Mouse (Mus musculus) intestine, postnatal 0 days (tissue): ENCODE data around the gene Plekhm3. TPM values are rescaled to one million over a fixed set of nuclear protein-coding genes. Genes with fewer than 3 reads are reported as not detected.

Source experiments
- ATAC-seq: fragments of 200-750 bp; cut with Nextera tagmentation; 2 replicates; pipeline ENCODE4 v1.8.0; 2017; ENCODE audit warnings: mild to moderate bottlenecking, moderate TSS enrichment, moderate library complexity
- H3K27ac ChIP-seq: fragments of 300-500 bp; sonication (generic); 2 replicates; pipeline ENCODE4 v1.5.1; 2014; ENCODE audit warnings: mild to moderate bottlenecking, low read depth, low read length, moderate library complexity
- H3K27me3 ChIP-seq: fragments of 300-500 bp; sonication (generic); replicated peaks from 2 replicates; pipeline ENCODE4 v1.6.1; 2014; ENCODE audit warnings: low read length, mixed read lengths; ENCODE audit not compliant: control insufficient read depth, insufficient read depth
- H3K36me3 ChIP-seq: fragments of 300-500 bp; sonication (generic); 2 replicates; pipeline ENCODE4 v1.6.1; 2014; ENCODE audit warnings: mild to moderate bottlenecking, moderate library complexity; ENCODE audit not compliant: control insufficient read depth, insufficient read depth
- H3K4me1 ChIP-seq: fragments of 300-500 bp; sonication (generic); replicated peaks from 2 replicates; pipeline ENCODE4 v1.6.1; 2014; ENCODE audit warnings: antibody characterized with exemption, low read length, mixed read lengths; ENCODE audit not compliant: control insufficient read depth, insufficient read depth
- H3K4me2 ChIP-seq: fragments of 300-500 bp; sonication (generic); replicated peaks from 2 replicates; pipeline ENCODE4 v1.6.1; 2014; ENCODE audit warnings: low read depth, mild to moderate bottlenecking, moderate library complexity
- H3K4me3 ChIP-seq: fragments of 300-500 bp; sonication (generic); 2 replicates; pipeline ENCODE4 v1.5.1; 2014; ENCODE audit warnings: low read depth, low read length
- H3K9ac ChIP-seq: fragments of 300-500 bp; sonication (generic); 2 replicates; pipeline ENCODE4 v1.6.1; 2014; ENCODE audit warnings: mild to moderate bottlenecking, low read depth, low read length
- H3K9me3 ChIP-seq: fragments of 300-500 bp; sonication (generic); 2 replicates; pipeline ENCODE4 v1.6.1; 2016; ENCODE audit warnings: mixed run types; ENCODE audit not compliant: control insufficient read depth
- CTCF ChIP-seq: sonication (generic); IDR thresholded peaks from 2 replicates; pipeline ENCODE4 v1.5.1; 2016; ENCODE audit warnings: low read depth, mild to moderate bottlenecking, control low read depth, antibody characterized with exemption, moderate library complexity
- WGBS: fragments of 180-500 bp; shearing (Covaris S2); extraction: QIAGEN DNeasy Blood & Tissue Kit; methylation state at CpG from one replicate; pipeline ENCODE4 v1.1.7; 2014; 5-methylcytosine and 5-hydroxymethylcytosine counted together
- polyA plus RNA-seq: library from polyadenylated mRNA; unstranded; fragments of >200 nt; fragmentation: Nextera tagmentation; extraction: Ambion mirVana; gene quantifications from 2 replicates; pipeline ENCODE4 v1.2.1, GENCODE M21; 2015

Gene Plekhm3
- polyA plus RNA-seq, 1 experiment from 2014 or later, result 1.5 TPM

DNA sequence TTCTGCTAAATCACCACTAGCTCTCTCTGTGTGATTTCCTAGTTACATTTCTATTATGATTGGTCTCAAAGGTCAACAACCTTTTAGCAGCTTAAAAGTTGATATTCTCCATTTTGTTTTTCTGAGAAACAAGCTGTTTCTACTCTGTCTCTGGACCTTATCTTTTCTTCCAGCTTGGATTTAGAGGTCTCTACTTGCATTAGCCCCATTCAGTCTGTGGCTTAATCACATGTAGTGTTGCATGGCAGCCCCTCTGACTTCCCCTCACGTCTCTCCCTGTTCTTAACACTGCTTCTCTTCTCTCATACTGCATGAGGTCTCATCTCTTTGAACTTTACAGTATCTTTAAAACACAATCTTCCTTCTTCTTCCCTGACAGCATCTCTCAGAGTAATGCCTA lies 50.4 kb downstream of the Plekhm3 start:
- Histone ChIP-seq H3K4me2 (no peak overlapping the region), H3K9ac (no peak overlapping the region), H3K27ac (no peak overlapping the region), H3K4me1 (no peaks in the 10 kb centered on the region), H3K4me3 (no peak overlapping the region), H3K36me3 (no peaks in the 10 kb centered on the region), H3K27me3 (no peaks in the 10 kb centered on the region), H3K9me3 (no peaks in the 10 kb centered on the region)
- no peak for ATAC-seq
- 68% methylated on average over 1 of the region's 1 CpGs for WGBS
- TF ChIP-seq CTCF, result no peak

DNA sequence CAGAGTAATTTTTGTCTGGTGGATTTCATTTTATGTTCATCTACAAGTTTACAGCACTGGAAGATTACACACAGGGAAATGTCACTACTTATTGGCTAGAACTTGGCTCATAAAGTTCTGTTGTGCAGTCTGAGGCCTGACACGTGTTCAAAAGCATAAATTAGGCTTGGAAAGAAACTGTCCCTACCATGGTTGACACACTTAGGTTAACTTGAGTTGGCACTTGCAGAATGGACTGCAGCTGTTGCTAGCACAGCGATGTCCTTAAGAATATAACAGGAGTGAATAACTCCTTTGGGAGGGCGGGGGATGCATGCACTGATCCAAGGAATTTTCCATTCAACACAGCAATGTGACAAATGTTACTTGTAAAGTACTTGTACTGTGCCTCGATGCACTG lies 53.2 kb downstream of the Plekhm3 start:
- H3K4me1 ChIP-seq, result no peaks in the 10 kb centered on the region
- no peak for ATAC-seq

DNA sequence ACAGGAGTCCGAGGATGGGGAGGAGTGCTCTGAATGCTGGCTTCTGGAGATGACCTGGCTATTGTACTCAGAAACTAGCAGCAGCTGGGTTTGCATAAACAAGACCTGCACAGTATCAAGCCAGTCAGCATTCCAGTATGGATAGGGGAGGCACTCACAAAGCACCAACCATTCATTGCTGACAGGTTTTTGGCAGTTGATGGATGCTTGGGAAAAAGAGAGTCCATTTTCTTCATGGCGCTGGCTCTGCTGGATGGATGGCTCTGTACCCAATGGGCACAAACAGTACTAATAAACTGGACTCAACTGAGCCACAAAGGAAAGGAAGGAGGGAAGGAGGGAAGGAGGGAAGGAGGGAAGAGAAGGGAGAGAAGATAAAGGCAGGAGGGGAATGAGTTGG lies 53.8 kb downstream of the Plekhm3 start:
- Histone ChIP-seq H3K4me2 (no peak overlapping the region), H3K27ac (no peak overlapping the region), H3K27me3 (no peaks in the 10 kb centered on the region), H3K4me3 (no peak overlapping the region), H3K36me3 (no peaks in the 10 kb centered on the region), H3K9ac (no peak overlapping the region), H3K9me3 (no peaks in the 10 kb centered on the region), H3K4me1 (no peaks in the 10 kb centered on the region)
- no peak for ATAC-seq
- no peak for TF ChIP-seq CTCF
- WGBS, result 63% methylated on average over 2 of the region's 2 CpGs

More for the DNA sequence above, 53.2 kb downstream of the Plekhm3 start:
- no peak overlapping the region for H3K4me3 ChIP-seq
- H3K9ac ChIP-seq, result no peak overlapping the region
- no peak overlapping the region for H3K27ac ChIP-seq
- H3K36me3 ChIP-seq, result no peaks in the 10 kb centered on the region
- H3K9me3 ChIP-seq, result no peaks in the 10 kb centered on the region
- 72% methylated on average over 4 of the region's 4 CpGs for WGBS
- TF ChIP-seq CTCF, result no peak
- no peaks in the 10 kb centered on the region for H3K27me3 ChIP-seq
- H3K4me2 ChIP-seq, result no peak overlapping the region

DNA sequence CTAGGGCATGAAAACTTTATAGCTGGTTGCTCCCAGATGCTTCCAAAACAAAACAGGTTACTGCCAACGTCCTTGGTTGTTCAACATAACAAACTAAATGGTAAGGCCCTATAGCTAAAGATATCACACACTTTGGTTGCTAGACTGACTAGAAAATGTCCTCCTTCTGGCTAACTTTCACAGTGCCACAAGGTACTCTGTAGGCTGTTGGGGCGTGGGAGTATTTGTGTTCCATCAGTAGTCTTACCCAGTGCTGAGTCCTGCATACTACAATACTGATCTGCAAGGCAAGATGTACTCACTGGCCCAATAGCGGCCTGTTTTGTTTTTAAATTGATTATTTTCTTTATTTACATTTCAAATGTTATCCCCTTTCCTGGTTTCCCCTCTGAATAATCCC lies 56.9 kb downstream of the Plekhm3 start:
- no peaks in the 10 kb centered on the region for H3K9me3 ChIP-seq
- ATAC-seq, result no peak
- no peaks in the 10 kb centered on the region for H3K27me3 ChIP-seq
- H3K9ac ChIP-seq, result no peak overlapping the region
- H3K4me2 ChIP-seq, result no peak overlapping the region
- no peak overlapping the region for H3K4me3 ChIP-seq
- 90% methylated on average over 3 of the region's 3 CpGs for WGBS
- no peak for TF ChIP-seq CTCF
- H3K4me1 ChIP-seq, result no peaks in the 10 kb centered on the region
- no peak overlapping the region for H3K27ac ChIP-seq
- no peaks in the 10 kb centered on the region for H3K36me3 ChIP-seq

DNA sequence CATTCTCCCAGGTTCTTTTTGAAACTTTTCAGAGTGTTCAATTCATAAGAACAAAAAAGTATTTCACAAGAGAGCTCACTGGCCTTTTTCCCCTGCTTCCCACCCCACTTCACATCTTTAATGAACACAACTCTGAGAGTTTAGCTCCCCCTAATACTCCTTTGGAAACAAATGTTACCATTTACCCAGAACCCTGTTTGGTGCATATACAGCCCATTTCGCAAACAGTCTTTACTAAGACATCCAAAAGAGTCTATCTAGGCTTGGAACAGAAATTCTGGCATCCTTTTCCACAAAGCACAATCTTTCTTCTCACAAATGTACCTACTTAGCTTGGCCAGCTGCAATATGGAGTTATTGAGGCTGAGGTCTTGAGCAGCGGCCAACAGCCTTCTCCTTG lies 59.1 kb downstream of the Plekhm3 start:
- H3K4me2 ChIP-seq, result no peak overlapping the region
- H3K27ac ChIP-seq, result no peak overlapping the region
- H3K4me3 ChIP-seq, result no peak overlapping the region
- no peaks in the 10 kb centered on the region for H3K9me3 ChIP-seq
- H3K27me3 ChIP-seq, result no peaks in the 10 kb centered on the region
- ATAC-seq, result no peak
- H3K36me3 ChIP-seq, result no peaks in the 10 kb centered on the region
- H3K9ac ChIP-seq, result no peak overlapping the region
- no peak for TF ChIP-seq CTCF
- H3K4me1 ChIP-seq, result no peaks in the 10 kb centered on the region
- WGBS, result 97% methylated on average over 2 of the region's 2 CpGs

DNA sequence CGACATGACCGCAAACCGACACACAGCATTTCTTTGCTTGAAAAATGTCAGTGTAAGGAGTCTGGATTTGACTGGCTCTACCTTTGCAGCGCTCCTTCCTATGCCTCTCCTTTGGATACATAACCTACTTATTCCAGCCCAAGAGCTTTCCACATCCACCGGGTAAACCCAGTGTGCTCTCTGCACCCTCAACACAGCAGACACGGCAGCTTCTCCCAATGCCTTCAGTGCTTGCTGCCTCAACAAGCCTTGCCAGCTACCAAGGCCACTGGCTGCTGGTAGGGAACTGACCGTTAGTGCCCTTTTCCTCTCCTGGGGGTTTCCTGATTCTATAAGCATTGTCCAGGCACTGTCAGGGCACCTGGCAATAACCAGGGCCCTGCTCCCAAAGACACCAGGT lies 62.8 kb downstream of the Plekhm3 start:
- no peak for ATAC-seq
- WGBS, result 91% methylated on average over 7 of the region's 7 CpGs

DNA sequence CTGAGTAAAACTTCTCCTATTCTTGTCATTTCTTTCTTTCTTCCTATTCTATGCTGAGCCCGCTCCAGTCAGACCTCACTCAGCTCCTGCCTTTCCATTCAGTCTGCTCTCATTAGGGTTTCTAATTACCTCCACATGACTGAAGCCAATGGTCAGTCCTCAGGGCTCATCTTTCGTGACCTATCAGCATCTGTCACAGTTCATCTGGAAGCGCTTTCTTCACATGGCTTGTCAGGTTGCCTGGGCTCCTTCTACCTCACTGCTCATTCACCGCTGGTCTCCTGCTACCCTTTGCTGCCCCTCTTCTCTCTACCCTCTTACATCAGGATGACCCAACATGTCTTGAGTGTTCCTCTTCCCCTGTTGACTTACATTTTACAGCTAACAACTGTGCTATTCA lies 65.3 kb downstream of the Plekhm3 start:
- no peaks in the 10 kb centered on the region for H3K27me3 ChIP-seq
- no peak for ATAC-seq
- no peak for TF ChIP-seq CTCF
- H3K4me1 ChIP-seq, result no peaks in the 10 kb centered on the region
- H3K9me3 ChIP-seq, result no peaks in the 10 kb centered on the region
- H3K4me3 ChIP-seq, result no peak overlapping the region
- no peak overlapping the region for H3K27ac ChIP-seq
- 95% methylated on average over 4 of the region's 4 CpGs for WGBS
- H3K36me3 ChIP-seq, result no peaks in the 10 kb centered on the region; the same call in 1 of the 2 replicates
- no peak overlapping the region for H3K9ac ChIP-seq
- H3K4me2 ChIP-seq, result no peak overlapping the region

More for the DNA sequence above, 62.8 kb downstream of the Plekhm3 start:
- Histone ChIP-seq H3K27ac (no peak overlapping the region), H3K4me2 (no peak overlapping the region), H3K4me1 (no peaks in the 10 kb centered on the region), H3K4me3 (no peak overlapping the region), H3K27me3 (no peaks in the 10 kb centered on the region), H3K9ac (no peak overlapping the region), H3K9me3 (no peaks in the 10 kb centered on the region), H3K36me3 (no peaks in the 10 kb centered on the region; the same call in 1 of the 2 replicates)
- no peak for TF ChIP-seq CTCF
